Mouse (Mus musculus) MEL (cell line): ENCODE results near the gene Fto. TPM values are rescaled to one million over a fixed set of nuclear protein-coding genes. Genes with fewer than 3 reads are reported as not detected.

Source experiments
- DNase-seq: peaks from one replicate; pipeline ENCODE4 v3.0.0; 2011; ENCODE audit warnings: low read depth, low spot score
- H3K27ac ChIP-seq: 2 replicates; pipeline ENCODE4 v1.5.1; 2012; ENCODE audit warnings: low read depth, mild to moderate bottlenecking, control low read depth, low read length, moderate library complexity; ENCODE audit not compliant: control insufficient read depth
- H3K27me3 ChIP-seq, 2 experiments: fragments of 150-350 bp in 1 of 2; sonication (generic) in 1 of 2; 2 replicates each; pipeline ENCODE4 v1.6.1; 2012; ENCODE audit warnings: low read length in 2 of 2, mild to moderate bottlenecking in 2 of 2, improper control_type of control experiment in 1 of 2, moderate library complexity in 1 of 2; ENCODE audit not compliant: insufficient read depth in 2 of 2, control insufficient read depth in 1 of 2
- H3K36me3 ChIP-seq, 2 experiments: 2 replicates each; pipeline ENCODE4 v1.6.1; 2012 to 2014; ENCODE audit warnings: low read length in 2 of 2, improper control_type of control experiment in 1 of 2, inconsistent platforms in 1 of 2, mild to moderate bottlenecking in 1 of 2; ENCODE audit not compliant: insufficient read depth in 2 of 2, control insufficient read depth in 1 of 2
- H3K4me1 ChIP-seq, 2 experiments: fragments of 150-350 bp in 1 of 2; sonication (generic) in 1 of 2; 2 replicates each; pipeline ENCODE4 v1.6.1; 2012; ENCODE audit warnings: low read length in 2 of 2, improper control_type of control experiment in 1 of 2, mild to moderate bottlenecking in 1 of 2; ENCODE audit not compliant: insufficient read depth in 2 of 2, control insufficient read depth in 1 of 2
- H3K4me3 ChIP-seq, 2 experiments: fragments of 150-350 bp in 1 of 2; sonication (generic) in 1 of 2; 2 replicates each; pipeline ENCODE4 v1.5.1; 2012; ENCODE audit warnings: low read depth in 2 of 2, low read length in 2 of 2, mild to moderate bottlenecking in 2 of 2, moderate library complexity in 2 of 2, control low read depth in 1 of 2, improper control_type of control experiment in 1 of 2; ENCODE audit not compliant: control insufficient read depth in 1 of 2, insufficient read depth in 1 of 2
- H3K79me2 ChIP-seq: 2 replicates; pipeline ENCODE4 v1.6.1; 2012; ENCODE audit warnings: mild to moderate bottlenecking, low read length, moderate library complexity; ENCODE audit not compliant: control insufficient read depth, poor library complexity, insufficient read depth
- H3K9ac ChIP-seq: 2 replicates; pipeline ENCODE4 v1.6.1; 2012; ENCODE audit warnings: low read depth, mild to moderate bottlenecking, control low read depth, low read length, moderate library complexity; ENCODE audit not compliant: control insufficient read depth, poor library complexity, severe bottlenecking
- H3K9me3 ChIP-seq: fragments of 150-350 bp; sonication (generic); replicated peaks from 2 replicates; pipeline ENCODE4 v1.6.1; 2012; ENCODE audit warnings: mild to moderate bottlenecking, low read length, improper control_type of control experiment, moderate library complexity; ENCODE audit not compliant: insufficient read depth
- BHLHE40 ChIP-seq: IDR thresholded peaks from 2 replicates; pipeline ENCODE4 v1.6.1; 2012; ENCODE audit warnings: low read depth, mild to moderate bottlenecking, inconsistent platforms, low read length, improper control_type of control experiment, borderline replicate concordance
- CHD1 ChIP-seq: IDR thresholded peaks from 2 replicates; pipeline ENCODE4 v1.6.1; 2012; ENCODE audit warnings: low read depth, mild to moderate bottlenecking, inconsistent platforms, low read length, improper control_type of control experiment
- CHD2 ChIP-seq: IDR thresholded peaks from 2 replicates; pipeline ENCODE4 v1.6.1; 2011; ENCODE audit warnings: low read length, improper control_type of control experiment
- ELF1 ChIP-seq: IDR thresholded peaks from 2 replicates; pipeline ENCODE4 v1.6.1; 2014; ENCODE audit warnings: low read depth, mild to moderate bottlenecking, inconsistent platforms, low read length, improper control_type of control experiment, moderate library complexity
- EP300 ChIP-seq, 2 experiments: IDR thresholded peaks; 2 replicates each; pipeline ENCODE4 v1.6.1; 2011; ENCODE audit warnings: improper control_type of control experiment in 2 of 2, low read length in 2 of 2, low read depth in 1 of 2, mild to moderate bottlenecking in 1 of 2
- ETS1 ChIP-seq: IDR thresholded peaks from 2 replicates; pipeline ENCODE4 v1.6.1; 2012; ENCODE audit warnings: low read depth, mild to moderate bottlenecking, inconsistent platforms, low read length, improper control_type of control experiment, moderate library complexity
- JUND ChIP-seq: IDR thresholded peaks from 2 replicates; pipeline ENCODE4 v1.6.1; 2011; ENCODE audit warnings: low read depth, mild to moderate bottlenecking, improper control_type of control experiment, low read length
- KAT2A ChIP-seq: conservative IDR thresholded peaks from 2 replicates; pipeline ENCODE4 v1.6.1; 2012; ENCODE audit warnings: low read depth, low read length, improper control_type of control experiment, inconsistent platforms
- MAX ChIP-seq: IDR thresholded peaks from 2 replicates; pipeline ENCODE4 v1.6.1; 2011; ENCODE audit warnings: low read length, improper control_type of control experiment
- MEF2A ChIP-seq: IDR thresholded peaks from 2 replicates; pipeline ENCODE4 v1.6.1; 2014; ENCODE audit warnings: low read depth, mild to moderate bottlenecking, inconsistent platforms, low read length, improper control_type of control experiment; ENCODE audit not compliant: poor library complexity, insufficient replicate concordance, severe bottlenecking; ENCODE audit errors: extremely low read depth
- MYC ChIP-seq: IDR thresholded peaks from 2 replicates; pipeline ENCODE4 v1.6.1; 2011; ENCODE audit warnings: low read depth, mild to moderate bottlenecking, low read length, improper control_type of control experiment, moderate library complexity
- POLR2AphosphoS2 ChIP-seq: IDR thresholded peaks from 2 replicates; pipeline ENCODE4 v1.6.1; 2011; ENCODE audit warnings: low read length, improper control_type of control experiment
- RCOR1 ChIP-seq: IDR thresholded peaks from 2 replicates; pipeline ENCODE4 v1.6.1; 2012; ENCODE audit warnings: low read depth, mild to moderate bottlenecking, inconsistent platforms, low read length, improper control_type of control experiment
- USF1 ChIP-seq: IDR thresholded peaks from 2 replicates; pipeline ENCODE4 v1.6.1; 2014; ENCODE audit warnings: low read depth, mild to moderate bottlenecking, inconsistent platforms, low read length, improper control_type of control experiment, moderate library complexity
- polyA plus RNA-seq, 2 experiments: library from polyadenylated mRNA; stranded (reverse) in 1 of 2; unstranded in 1 of 2; fragments of >175 nt in 1 of 2; fragments of >200 nt in 1 of 2; gene quantifications; 2 replicates each; pipeline versions ENCODE4 v1.2.1 to v1.2.4; 2012; ENCODE audit warnings: low replicate concordance in 2 of 2, low read depth in 1 of 2; ENCODE audit not compliant: insufficient read length in 2 of 2, insufficient read depth in 1 of 2, missing spikeins in 1 of 2
- total RNA-seq: library from RNA; depleted of rRNA; stranded (reverse); fragments of 300-350 nt; gene quantifications from 2 replicates; pipeline ENCODE4 v1.2.3, GENCODE M21; 2012

Gene Fto
- total and polyA plus RNA-seq, 3 experiments = 13.5 to 41.1 TPM; not detected in 1

DNA sequence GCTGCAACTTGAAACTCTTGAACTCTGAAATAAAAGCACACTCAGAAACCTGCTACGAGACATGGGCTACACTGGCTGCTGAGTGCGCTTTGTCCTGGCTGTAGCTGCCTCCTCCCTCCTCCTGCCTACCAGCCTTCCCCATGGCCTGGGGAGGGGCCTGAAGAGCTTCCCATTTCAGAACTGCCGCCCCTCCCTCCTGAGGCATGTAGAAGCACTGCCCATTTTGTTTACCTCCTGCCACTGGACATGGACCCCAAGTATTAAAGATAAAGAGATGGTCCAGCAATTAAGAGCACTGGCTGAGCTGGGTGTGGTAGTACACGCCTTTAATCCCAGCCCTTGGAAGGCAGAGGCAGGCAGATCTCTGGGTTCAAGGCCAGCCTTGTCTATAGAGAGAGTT, 322.1 kb downstream of the Fto start:
- Histone ChIP-seq H3K9ac (no peak overlapping the region), H3K9me3 (no peaks in the 10 kb centered on the region), H3K79me2 (no peaks in the 10 kb centered on the region), H3K27me3 (no peaks in the 10 kb centered on the region), H3K4me1 (no peaks in the 10 kb centered on the region), H3K4me3 (no peak overlapping the region), H3K36me3 (no peaks in the 10 kb centered on the region), H3K27ac (no peak overlapping the region)
- no peak for DNase-seq
- no peak for TF ChIP-seq EP300 (IDR thresholded peaks at IDR 0.05; ENCODE audit: low read depth in 1 of 2, low read length in 2 of 2)
- TF ChIP-seq BHLHE40 = no peak
- no peak for TF ChIP-seq ELF1
- TF ChIP-seq MEF2A = no peak

DNA sequence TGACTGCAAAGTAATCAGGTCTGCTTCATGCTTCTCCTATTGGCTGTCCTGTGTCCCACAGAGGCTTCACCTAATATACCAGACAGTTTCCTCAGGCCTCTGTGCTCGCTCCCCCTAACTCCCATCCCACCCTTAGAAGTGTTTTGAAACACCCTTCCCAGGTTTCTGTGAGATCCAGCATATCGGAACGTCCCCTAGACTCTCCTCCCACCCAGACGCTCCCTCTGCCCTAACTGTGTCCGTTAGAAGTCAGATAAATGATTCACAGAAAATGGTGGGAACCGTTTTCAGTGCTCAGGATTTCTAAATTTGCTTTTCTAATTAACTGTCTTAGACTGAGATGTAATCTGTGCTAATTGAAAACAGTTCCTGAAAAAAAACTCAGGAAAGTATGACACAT, 323.6 kb downstream of the Fto start:
- H3K9ac ChIP-seq = no peak overlapping the region
- H3K4me3 ChIP-seq = no peak overlapping the region
- H3K9me3 ChIP-seq = no peaks in the 10 kb centered on the region
- H3K27me3 ChIP-seq = no peaks in the 10 kb centered on the region
- H3K27ac ChIP-seq = no peak overlapping the region
- TF ChIP-seq MEF2A (no peak), CHD2 (no peak), MAX (no peak), KAT2A (no peak)
- H3K36me3 ChIP-seq = no peaks in the 10 kb centered on the region
- H3K4me1 ChIP-seq = no peaks in the 10 kb centered on the region
- DNase-seq = no peak
- H3K79me2 ChIP-seq = no peaks in the 10 kb centered on the region

DNA sequence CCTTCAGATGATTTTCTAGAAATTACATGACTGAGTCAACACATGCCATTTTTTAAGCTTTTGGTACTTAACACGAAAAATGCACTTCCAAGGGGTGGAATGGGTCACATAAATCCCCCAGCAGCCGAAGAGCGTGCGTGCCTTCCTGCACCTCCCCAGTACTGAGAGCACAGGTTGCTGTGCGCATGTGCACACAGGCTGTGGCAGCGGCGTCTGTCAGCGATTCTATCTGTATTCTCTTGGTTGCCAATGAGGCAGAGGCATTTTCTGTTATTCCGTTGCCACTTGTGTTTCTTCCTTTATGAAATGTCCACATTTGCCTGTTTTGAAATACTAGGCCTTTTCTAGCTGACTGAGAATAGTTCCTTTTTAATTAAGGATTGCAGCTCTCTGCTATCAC, 324.4 kb downstream of the Fto start:
- Histone ChIP-seq H3K79me2 (no peaks in the 10 kb centered on the region), H3K27me3 (no peaks in the 10 kb centered on the region), H3K27ac (no peak overlapping the region), H3K36me3 (no peaks in the 10 kb centered on the region), H3K9ac (no peak overlapping the region), H3K4me1 (no peaks in the 10 kb centered on the region), H3K9me3 (no peaks in the 10 kb centered on the region), H3K4me3 (no peak overlapping the region)
- TF ChIP-seq POLR2AphosphoS2 (no peak), CHD1 (no peak), ETS1 (no peak), RCOR1 (no peak), JUND (no peak), MYC (no peak), USF1 (no peak)
- no peak for DNase-seq
